Mouse (Mus musculus): ENCODE measurements around the gene B4galt5. TPM values are rescaled to one million over a fixed set of nuclear protein-coding genes. Genes with fewer than 3 reads are reported as not detected.

The B4galt5 gene
- total and polyA plus RNA-seq, 3 experiments = 4.6 to 34.4 (median 6.5) TPM

DNA sequence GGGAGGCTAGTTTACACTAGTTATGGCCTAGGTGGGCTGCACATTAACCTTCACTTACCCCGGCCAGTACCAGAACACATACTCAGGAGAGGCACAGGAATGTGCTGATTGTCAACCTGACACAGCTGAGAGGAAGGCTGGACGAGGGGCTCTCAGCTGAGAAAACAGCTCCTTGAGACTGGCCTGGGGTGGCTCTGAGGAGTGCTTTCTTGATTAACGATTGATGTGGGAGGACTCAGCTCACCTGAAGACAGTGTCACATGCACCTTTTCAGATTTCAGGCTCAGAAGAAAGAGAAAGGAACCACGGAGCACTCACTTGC, 42.7 kb downstream of the B4galt5 start:
- Histone ChIP-seq H3K9me3 (replicated peaks; ENCODE audit: insufficient read depth, low read length) (no peaks in the 10 kb centered on the region), H3K27me3 (ENCODE audit: control insufficient read depth in 1 of 2, insufficient read depth in 2 of 2, low read length in 2 of 2) (no peaks in the 10 kb centered on the region), H3K4me1 (ENCODE audit: control insufficient read depth in 1 of 2, insufficient read depth in 2 of 2, low read length in 2 of 2) (no peaks in the 10 kb centered on the region), H3K4me3 (ENCODE audit: control insufficient read depth in 1 of 2, insufficient read depth in 1 of 2, low read depth in 2 of 2, low read length in 2 of 2) (no peak overlapping the region), H3K79me2 (ENCODE audit: control insufficient read depth, insufficient read depth, low read length, poor library complexity) (no peaks in the 10 kb centered on the region), H3K36me3 (ENCODE audit: control insufficient read depth in 1 of 2, insufficient read depth in 2 of 2, low read length in 2 of 2) (no peaks in the 10 kb centered on the region; a peak in 1 of 4 replicates), H3K27ac (ENCODE audit: control insufficient read depth, low read depth, low read length) (no peak overlapping the region), H3K9ac (ENCODE audit: control insufficient read depth, low read depth, low read length, poor library complexity, severe bottlenecking) (no peak overlapping the region)
- TF ChIP-seq USF2 (IDR thresholded peaks at IDR 0.05; ENCODE audit: borderline replicate concordance in 1 of 2, insufficient read depth in 1 of 2, low read depth in 1 of 2, low read length in 2 of 2) = no peak
- no peak for TF ChIP-seq ZMIZ1 (IDR thresholded peaks at IDR 0.05; ENCODE audit: low read depth, low read length)
- no peak for TF ChIP-seq BHLHE40 (IDR thresholded peaks at IDR 0.05; ENCODE audit: borderline replicate concordance, low read depth, low read length)
- TF ChIP-seq POLR2AphosphoS2 (IDR thresholded peaks at IDR 0.05; ENCODE audit: low read length) = no peak
- TF ChIP-seq MXI1 (IDR thresholded peaks at IDR 0.05; ENCODE audit: low read depth, low read length) = no peak
- no peak for TF ChIP-seq GABPA (IDR thresholded peaks at IDR 0.05; ENCODE audit: low read depth, low read length)
- no peak for TF ChIP-seq JUND (IDR thresholded peaks at IDR 0.05; ENCODE audit: low read depth, low read length)
- no peak for TF ChIP-seq ZKSCAN1 (IDR thresholded peaks at IDR 0.05; ENCODE audit: low read depth, low read length)
- no peak for TF ChIP-seq ELF1 (IDR thresholded peaks at IDR 0.05; ENCODE audit: low read depth, low read length)
- no peak for TF ChIP-seq CHD2 (IDR thresholded peaks at IDR 0.05; ENCODE audit: low read length)
- no peak for TF ChIP-seq SIN3A (IDR thresholded peaks at IDR 0.05; ENCODE audit: low read length)
- TF ChIP-seq KAT2A (conservative IDR thresholded peaks at IDR 0.05; ENCODE audit: low read depth, low read length) = no peak
- no peak for TF ChIP-seq RAD21 (IDR thresholded peaks at IDR 0.05; ENCODE audit: low read depth, low read length)
- no peak for TF ChIP-seq ETS1 (IDR thresholded peaks at IDR 0.05; ENCODE audit: low read depth, low read length)
- no peak for TF ChIP-seq TCF12 (IDR thresholded peaks at IDR 0.05; ENCODE audit: low read depth, low read length)
- TF ChIP-seq MEF2A (IDR thresholded peaks at IDR 0.05; ENCODE audit: extremely low read depth, insufficient replicate concordance, low read depth, low read length, poor library complexity, severe bottlenecking) = no peak
- no peak for TF ChIP-seq POLR2A (IDR thresholded peaks at IDR 0.05; ENCODE audit: control insufficient read depth in 1 of 2, insufficient read depth in 1 of 2, low read depth in 1 of 2, low read length in 2 of 2, poor library complexity in 1 of 2)
- no peak for TF ChIP-seq ZC3H11A (IDR thresholded peaks at IDR 0.05; ENCODE audit: low read depth, low read length)
- TF ChIP-seq MAFK (IDR thresholded peaks at IDR 0.05; ENCODE audit: borderline replicate concordance, low read depth, low read length) = no peak
- TF ChIP-seq CHD1 (IDR thresholded peaks at IDR 0.05; ENCODE audit: low read depth, low read length) = no peak
- DNase-seq (ENCODE audit: low read depth, low spot score) = no peak
